Mouse (Mus musculus) testis, adult 2 months (tissue): ENCODE measurements around the gene Dnah7a. TPM values are rescaled to one million over a fixed set of nuclear protein-coding genes. Genes with fewer than 3 reads are reported as not detected.
"Not testable (repeated sequence)": the region's sequence is repeated elsewhere in the genome, so short reads cannot be mapped to it uniquely, and the experiment has no call there.

Experiments
- H3K27ac ChIP-seq: fragments of 200-500 bp; 2 replicates; pipeline ENCODE4 v1.5.1; 2012; ENCODE audit warnings: low read depth, low read length; ENCODE audit not compliant: control insufficient read depth, insufficient read depth
- H3K27me3 ChIP-seq: fragments of 200-500 bp; 2 replicates; pipeline ENCODE4 v1.6.1; 2012; ENCODE audit warnings: mild to moderate bottlenecking, low read length, moderate library complexity; ENCODE audit not compliant: control insufficient read depth, insufficient read depth
- H3K36me3 ChIP-seq: fragments of 200-500 bp; 2 replicates; pipeline ENCODE4 v1.6.1; 2012; ENCODE audit warnings: mild to moderate bottlenecking, low read length; ENCODE audit not compliant: control insufficient read depth, insufficient read depth
- H3K4me1 ChIP-seq: fragments of 200-500 bp; 2 replicates; pipeline ENCODE4 v1.6.1; 2012; ENCODE audit warnings: low read length; ENCODE audit not compliant: control insufficient read depth, insufficient read depth
- H3K4me3 ChIP-seq: fragments of 200-500 bp; 2 replicates; pipeline ENCODE4 v1.5.1; 2012; ENCODE audit warnings: low read depth, mild to moderate bottlenecking, low read length, moderate library complexity, mixed read lengths; ENCODE audit not compliant: control insufficient read depth
- CTCF ChIP-seq: fragments of 200-500 bp; IDR thresholded peaks from 2 replicates; pipeline ENCODE4 v1.5.1; 2012; ENCODE audit warnings: low read depth, mild to moderate bottlenecking, inconsistent platforms, low read length, moderate library complexity; ENCODE audit not compliant: control insufficient read depth, insufficient read depth, insufficient replicate concordance
- POLR2A ChIP-seq: fragments of 200-500 bp; IDR thresholded peaks from 2 replicates; pipeline ENCODE4 v1.6.1; 2012; ENCODE audit warnings: low read depth, mild to moderate bottlenecking, inconsistent platforms, low read length, moderate library complexity; ENCODE audit not compliant: control insufficient read depth
- polyA plus RNA-seq: library from polyadenylated mRNA; depleted of rRNA; stranded (reverse); fragments of >200 nt; gene quantifications from 2 replicates; pipeline ENCODE4 v1.2.3, GENCODE M21; 2012

Dnah7a gene
- polyA plus RNA-seq, 1 experiment = 26.5 TPM

- no peaks in the 10 kb centered on the region for H3K36me3 ChIP-seq
- H3K4me1 ChIP-seq = no peaks in the 10 kb centered on the region
- no peaks in the 10 kb centered on the region for H3K27me3 ChIP-seq
- TF ChIP-seq CTCF (no peak), POLR2A (no peak)
- no peak overlapping the region for H3K27ac ChIP-seq
- no peak overlapping the region for H3K4me3 ChIP-seq
Observed at GRCm38 (mm10) chr1:53741742-53742458, 35.3 kb upstream of the Dnah7a start.

GRCm38 (mm10) chr1:53740777-53741336, 34.3 kb upstream of the Dnah7a start:
- Histone ChIP-seq H3K4me1 (no peaks in the 10 kb centered on the region), H3K27ac (no peak overlapping the region), H3K27me3 (no peaks in the 10 kb centered on the region), H3K36me3 (no peaks in the 10 kb centered on the region), H3K4me3 (no peak overlapping the region)
- TF ChIP-seq CTCF (no peak), POLR2A (no peak)

- H3K27me3 ChIP-seq, H3K36me3 ChIP-seq, H3K4me3 ChIP-seq, H3K4me1 ChIP-seq, H3K27ac ChIP-seq: not testable (repeated sequence)
Observed at GRCm38 (mm10) chr1:53740077-53740776, 33.6 kb upstream of the Dnah7a start.

- Histone ChIP-seq H3K4me3 (no peak overlapping the region), H3K27ac (no peak overlapping the region), H3K27me3 (no peaks in the 10 kb centered on the region), H3K36me3 (no peaks in the 10 kb centered on the region), H3K4me1 (no peaks in the 10 kb centered on the region)
- TF ChIP-seq POLR2A = no peak
- TF ChIP-seq CTCF = no peak
Observed at GRCm38 (mm10) chr1:53736583-53736982, 30.0 kb upstream of the Dnah7a start.

GRCm38 (mm10) chr1:53728489-53729225, 22.1 kb upstream of the Dnah7a start:
- Histone ChIP-seq H3K27me3 (no peaks in the 10 kb centered on the region), H3K4me3 (no peak overlapping the region), H3K36me3 (no peaks in the 10 kb centered on the region), H3K27ac (no peak overlapping the region), H3K4me1 (no peaks in the 10 kb centered on the region)
- TF ChIP-seq CTCF = no peak
- TF ChIP-seq POLR2A = no peak

GRCm38 (mm10) chr1:53726883-53727282, 20.3 kb upstream of the Dnah7a start:
- Histone ChIP-seq H3K4me3 (no peak overlapping the region), H3K27ac (no peak overlapping the region), H3K4me1 (no peaks in the 10 kb centered on the region), H3K27me3 (no peaks in the 10 kb centered on the region), H3K36me3 (no peaks in the 10 kb centered on the region)
- TF ChIP-seq CTCF (no peak), POLR2A (no peak)

- H3K4me3 ChIP-seq = no peak overlapping the region
- H3K4me1 ChIP-seq = no peaks in the 10 kb centered on the region
- no peaks in the 10 kb centered on the region for H3K36me3 ChIP-seq
- H3K27ac ChIP-seq = no peak overlapping the region
- TF ChIP-seq CTCF = no peak
- TF ChIP-seq POLR2A = no peak
- H3K27me3 ChIP-seq = no peaks in the 10 kb centered on the region
Observed at GRCm38 (mm10) chr1:53721353-53721752, 14.8 kb upstream of the Dnah7a start.
